Mouse (Mus musculus) spleen, adult 2 months (tissue): ENCODE data around the gene Mfsd12. TPM values are rescaled to one million over a fixed set of nuclear protein-coding genes. Genes with fewer than 3 reads are reported as not detected.
A peak's percentile ranks its signal among the peaks of the same experiment; 100 is the strongest.

Experiments used
- DNase-seq, 2 experiments: peaks; one replicate each; pipeline versions ENCODE4 v3.0.0 to v3.0.0-alpha.2; 2012 to 2021; ENCODE audit warnings: low spot score in 2 of 2, low read depth in 1 of 2
- H3K27ac ChIP-seq: fragments of 200-500 bp; 2 replicates; pipeline ENCODE4 v1.5.1; 2012; ENCODE audit warnings: low read length, inconsistent platforms; ENCODE audit not compliant: insufficient read depth
- H3K27me3 ChIP-seq: fragments of 200-500 bp; 2 replicates; pipeline ENCODE4 v1.6.1; 2012; ENCODE audit warnings: mild to moderate bottlenecking, moderate library complexity, low read length, inconsistent platforms; ENCODE audit not compliant: control insufficient read depth, insufficient read depth
- H3K36me3 ChIP-seq: fragments of 200-500 bp; 2 replicates; pipeline ENCODE4 v1.6.1; 2012; ENCODE audit warnings: mild to moderate bottlenecking, low read length, inconsistent platforms; ENCODE audit not compliant: control insufficient read depth, insufficient read depth
- H3K4me1 ChIP-seq: fragments of 200-500 bp; 2 replicates; pipeline ENCODE4 v1.6.1; 2011; ENCODE audit warnings: inconsistent platforms; ENCODE audit not compliant: control insufficient read depth, insufficient read depth, insufficient read length
- H3K4me3 ChIP-seq: fragments of 200-500 bp; 2 replicates; pipeline ENCODE4 v1.5.1; 2011; ENCODE audit warnings: mild to moderate bottlenecking, inconsistent platforms; ENCODE audit not compliant: insufficient read depth, insufficient read length; ENCODE audit errors: extremely low read depth
- CTCF ChIP-seq: fragments of 200-500 bp; IDR thresholded peaks from 2 replicates; pipeline ENCODE4 v1.5.1; 2011; ENCODE audit warnings: mild to moderate bottlenecking, inconsistent platforms; ENCODE audit not compliant: insufficient read depth, insufficient read length, insufficient replicate concordance; ENCODE audit errors: extremely low read depth
- POLR2A ChIP-seq: fragments of 200-500 bp; IDR thresholded peaks from 2 replicates; pipeline ENCODE4 v1.6.1; 2011; ENCODE audit warnings: low read depth, low read length, inconsistent platforms
- WGBS: fragments of 180-500 bp; shearing (Covaris S2); methylation state at CpG from one replicate; pipeline ENCODE4 v1.1.7; 2018; 5-methylcytosine and 5-hydroxymethylcytosine counted together
- polyA plus RNA-seq: library from polyadenylated mRNA; depleted of rRNA; stranded (reverse); fragments of >200 nt; gene quantifications from 2 replicates; pipeline ENCODE4 v1.2.3, GENCODE M21; 2012

Mfsd12 gene
- polyA plus RNA-seq, 1 experiment = 20.2 TPM

GRCm38 (mm10) chr10:81393456-81394063 lies 36.3 kb downstream of the Mfsd12 start:
- Histone ChIP-seq H3K36me3 (no peaks in the 10 kb centered on the region; the same call in 1 of the 2 replicates), H3K4me1 (peaks cover 13% of the 10 kb centered on the region; the same call in 1 of the 2 replicates)

GRCm38 (mm10) chr10:81395127-81395526 lies 37.8 kb downstream of the Mfsd12 start:
- Histone ChIP-seq H3K4me1 (peaks cover 13% of the 10 kb centered on the region; the same call in 1 of the 2 replicates), H3K27ac (no peak overlapping the region), H3K27me3 (no peaks in the 10 kb centered on the region), H3K36me3 (peaks cover 6% of the 10 kb centered on the region), H3K4me3 (no peak overlapping the region)
- DNase-seq = peak; percentile 41 to 66
- WGBS = 17% methylated on average over 5 of the region's 5 CpGs
- no peak for TF ChIP-seq POLR2A
- peak; percentile 88; the same call in 1 of the 2 replicates for TF ChIP-seq CTCF

More at GRCm38 (mm10) chr10:81393456-81394063, 36.3 kb downstream of the Mfsd12 start:
- H3K27ac ChIP-seq = peak overlapping the region; percentile 20; the same call in 1 of the 2 replicates
- WGBS = 5% methylated on average over 19 of the region's 19 CpGs
- H3K4me3 ChIP-seq = peak overlapping the region; percentile 56; the same call in 1 of the 2 replicates
- no peak for DNase-seq
- TF ChIP-seq POLR2A = no peak
- no peak for TF ChIP-seq CTCF
- H3K27me3 ChIP-seq = no peaks in the 10 kb centered on the region

- WGBS = 91% methylated on average over 4 of the region's 4 CpGs
- Histone ChIP-seq H3K36me3 (peaks cover 12% of the 10 kb centered on the region), H3K4me3 (no peak overlapping the region), H3K4me1 (peaks cover 13% of the 10 kb centered on the region; the same call in 1 of the 2 replicates), H3K27me3 (no peaks in the 10 kb centered on the region), H3K27ac (no peak overlapping the region)
- DNase-seq = no peak
- TF ChIP-seq CTCF (no peak), POLR2A (no peak)
Measured at GRCm38 (mm10) chr10:81395865-81396264, 38.6 kb downstream of the Mfsd12 start.

GRCm38 (mm10) chr10:81396749-81397148 lies 39.5 kb downstream of the Mfsd12 start:
- no peak for DNase-seq
- H3K36me3 ChIP-seq = peaks cover 12% of the 10 kb centered on the region
- H3K4me3 ChIP-seq = no peak overlapping the region
- TF ChIP-seq CTCF (no peak), POLR2A (no peak)
- peaks cover 13% of the 10 kb centered on the region; the same call in 1 of the 2 replicates for H3K4me1 ChIP-seq
- H3K27ac ChIP-seq = no peak overlapping the region
- WGBS = 38% methylated on average over 5 of the region's 5 CpGs
- no peaks in the 10 kb centered on the region for H3K27me3 ChIP-seq

DNA sequence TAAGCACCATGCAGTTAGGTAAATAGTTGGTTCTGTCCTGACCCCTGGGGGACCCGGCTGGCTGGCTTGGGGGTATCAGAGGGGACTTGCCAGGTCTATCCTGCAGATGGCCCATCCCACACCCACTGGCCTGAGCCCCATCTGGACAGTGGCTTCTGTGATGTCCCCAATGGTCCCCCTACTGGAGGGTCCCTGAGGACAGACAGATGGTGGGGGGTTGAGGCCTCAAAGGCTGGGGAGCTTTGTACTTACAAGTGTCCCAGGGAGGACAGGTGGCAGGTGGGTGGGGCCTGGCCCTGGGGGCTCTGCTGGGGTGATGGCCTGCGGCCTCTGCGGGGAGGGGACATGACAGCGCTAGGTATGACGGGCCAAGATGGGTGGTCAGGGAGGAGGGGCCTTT lies 42.0 kb downstream of the Mfsd12 start:
- Histone ChIP-seq H3K27me3 (no peaks in the 10 kb centered on the region), H3K4me1 (peaks cover under 1% of the 10 kb centered on the region; the same call in 1 of the 2 replicates), H3K27ac (no peak overlapping the region), H3K36me3 (peaks cover 13% of the 10 kb centered on the region), H3K4me3 (no peak overlapping the region)
- WGBS = 93% methylated on average over 5 of the region's 5 CpGs
- no peak for TF ChIP-seq CTCF
- TF ChIP-seq POLR2A = no peak
- DNase-seq = no peak

DNA sequence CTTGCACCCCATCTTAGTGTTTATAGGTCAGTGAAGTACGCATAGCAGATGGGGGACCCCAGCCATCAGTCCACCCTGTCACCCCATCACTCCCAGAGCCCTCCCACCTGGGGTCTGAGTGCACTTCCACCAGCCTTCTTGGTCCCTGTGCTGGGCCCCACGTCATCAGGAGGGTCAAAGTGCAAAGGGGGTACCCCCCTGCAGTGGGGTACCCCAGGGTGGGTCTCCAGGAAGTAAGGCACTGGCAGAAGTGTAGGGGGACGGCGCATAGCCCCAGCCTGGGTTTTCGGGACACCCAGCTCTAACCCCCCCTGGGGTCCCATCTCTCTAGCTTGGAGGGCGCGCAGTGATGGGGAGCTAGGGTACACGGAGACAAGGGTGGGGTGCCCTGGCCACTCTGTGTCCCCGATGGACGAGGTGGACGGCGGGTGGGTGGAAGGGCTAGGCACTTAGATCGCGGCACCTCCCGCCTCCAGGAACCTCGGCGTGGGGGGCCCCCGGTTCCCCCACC lies 42.6 kb downstream of the Mfsd12 start:
- no peak for TF ChIP-seq CTCF
- TF ChIP-seq POLR2A = no peak
- Histone ChIP-seq H3K4me3 (no peak overlapping the region), H3K4me1 (peaks cover 6% of the 10 kb centered on the region), H3K27me3 (no peaks in the 10 kb centered on the region), H3K27ac (no peak overlapping the region), H3K36me3 (peaks cover 15% of the 10 kb centered on the region)
- no peak for DNase-seq
- WGBS = 93% methylated on average over 18 of the region's 18 CpGs

GRCm38 (mm10) chr10:81400371-81401204 lies 43.3 kb downstream of the Mfsd12 start:
- peaks cover 15% of the 10 kb centered on the region for H3K36me3 ChIP-seq
- WGBS = 92% methylated on average over 22 of the region's 22 CpGs
- H3K27me3 ChIP-seq = no peaks in the 10 kb centered on the region
- DNase-seq = no peak
- H3K4me3 ChIP-seq = no peak overlapping the region
- H3K4me1 ChIP-seq = peaks cover 8% of the 10 kb centered on the region
- H3K27ac ChIP-seq = no peak overlapping the region
- TF ChIP-seq POLR2A (no peak), CTCF (no peak)
